Mouse (Mus musculus): ENCODE results near the gene Trim43a. TPM values are rescaled to one million over a fixed set of nuclear protein-coding genes. Genes with fewer than 3 reads are reported as not detected.
A peak's percentile ranks its signal among the peaks of the same experiment; 100 is the strongest.
"Not testable (repeated sequence)": the region's sequence is repeated elsewhere in the genome, so short reads cannot be mapped to it uniquely, and the experiment has no call there.

Trim43a gene
- 1 to 10 TPM in 1 of 2 experiments, under 1 TPM in 1; 0.71 to 1.3 TPM for total RNA-seq (2021)
- long read RNA-seq = 0 reads

DNA sequence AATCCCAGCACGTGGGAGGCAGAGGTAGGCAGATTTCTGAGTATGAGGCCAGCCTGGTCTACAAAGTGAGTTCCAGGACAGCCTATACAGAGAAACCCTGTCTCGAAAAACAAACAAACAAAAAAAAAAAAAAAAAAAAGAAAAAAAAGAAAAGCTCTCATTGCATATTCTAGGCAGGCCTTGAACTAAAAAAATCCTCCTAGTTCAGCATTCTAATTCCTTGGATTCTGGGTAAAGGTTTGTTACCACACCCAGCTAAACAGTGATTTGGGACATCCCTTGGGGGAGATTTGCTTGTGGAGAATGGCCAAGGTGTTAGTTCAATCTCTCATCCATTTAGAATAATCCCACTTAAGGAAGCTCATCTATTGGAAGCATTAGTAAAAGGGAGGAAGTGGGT is at the start of gene Trim43a:
TSS of gene Trim43a (plus strand) at position 301 of the 400 bp plus-strand sequence.
- not testable (repeated sequence) for DNase-seq (ENCODE audit: low spot score in 2 of 2)

DNA sequence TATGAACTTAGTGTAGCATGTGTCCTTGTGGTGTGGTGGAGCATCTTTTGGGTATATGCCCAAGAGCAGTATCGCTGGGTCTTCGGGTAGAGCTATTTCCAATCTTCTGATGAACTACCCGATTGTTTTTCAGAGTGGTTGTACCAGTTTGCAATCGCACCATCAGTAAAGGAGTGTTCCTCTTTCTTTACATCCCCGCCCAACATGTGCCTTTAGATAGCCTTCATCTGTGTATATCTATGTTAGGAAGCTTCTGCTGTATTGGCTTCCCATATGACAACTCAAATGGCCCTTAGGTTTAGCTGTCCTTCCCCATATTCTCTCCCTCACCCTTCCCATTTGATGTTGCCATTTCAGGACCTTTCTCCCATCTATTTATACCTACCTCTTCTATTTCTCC is 46.6 kb upstream of the Trim43a start:
- DNase-seq (ENCODE audit: low spot score in 2 of 2) = no peak

DNA sequence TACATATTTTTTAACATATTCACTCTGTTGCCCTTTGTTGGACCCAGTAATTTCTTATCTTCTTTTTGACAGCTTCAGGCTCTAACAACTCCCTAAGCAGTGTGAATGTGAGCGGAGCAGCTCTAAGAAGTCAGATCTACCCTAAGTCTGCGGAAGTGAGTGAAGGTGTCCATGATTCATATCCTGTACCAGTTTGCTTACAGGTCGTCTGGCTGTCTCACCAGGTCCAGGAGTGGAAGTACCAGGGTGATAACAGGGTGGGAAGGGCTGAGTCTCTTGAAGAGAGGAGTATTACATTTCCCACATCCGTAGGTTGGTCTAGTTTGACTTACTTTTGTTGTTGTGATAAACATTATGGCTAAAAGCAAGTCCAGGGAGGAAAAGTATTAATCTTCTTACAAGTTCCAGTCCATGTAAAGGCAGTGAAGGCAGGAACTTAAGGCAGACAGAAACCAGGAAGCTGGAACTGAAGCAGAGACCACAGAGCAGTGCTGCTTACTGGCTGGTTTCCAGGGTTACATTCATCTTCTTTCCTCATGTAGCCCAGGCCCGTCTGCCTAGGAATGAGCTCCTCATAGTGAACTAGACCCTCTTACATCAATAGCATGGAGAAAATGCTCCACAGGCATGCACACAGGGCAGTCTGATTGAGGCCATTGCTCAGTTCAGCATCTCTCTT is 41.0 kb upstream of the Trim43a start:
- no peak for DNase-seq (ENCODE audit: low spot score in 2 of 2)

DNA sequence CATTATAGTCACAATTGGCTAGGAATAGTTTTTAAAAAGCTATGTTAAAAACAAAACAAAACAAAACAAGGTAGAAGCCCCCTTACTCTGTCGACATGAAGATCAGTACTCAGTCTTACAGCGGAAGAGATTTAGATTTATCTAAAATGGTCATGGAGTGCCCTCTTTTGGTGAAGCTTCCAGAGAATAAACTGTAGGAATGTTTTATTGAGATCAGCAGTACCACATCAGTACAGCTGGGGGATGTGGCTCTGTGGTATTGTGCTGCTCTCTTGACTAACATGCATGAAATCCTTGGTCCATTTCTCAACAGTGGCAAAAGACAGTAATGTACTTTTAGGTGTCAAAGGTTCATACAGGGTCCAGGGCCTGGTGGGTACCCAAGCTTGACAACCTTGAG is 37.9 kb upstream of the Trim43a start:
- DNase-seq (ENCODE audit: low spot score in 2 of 2) = no peak

DNA sequence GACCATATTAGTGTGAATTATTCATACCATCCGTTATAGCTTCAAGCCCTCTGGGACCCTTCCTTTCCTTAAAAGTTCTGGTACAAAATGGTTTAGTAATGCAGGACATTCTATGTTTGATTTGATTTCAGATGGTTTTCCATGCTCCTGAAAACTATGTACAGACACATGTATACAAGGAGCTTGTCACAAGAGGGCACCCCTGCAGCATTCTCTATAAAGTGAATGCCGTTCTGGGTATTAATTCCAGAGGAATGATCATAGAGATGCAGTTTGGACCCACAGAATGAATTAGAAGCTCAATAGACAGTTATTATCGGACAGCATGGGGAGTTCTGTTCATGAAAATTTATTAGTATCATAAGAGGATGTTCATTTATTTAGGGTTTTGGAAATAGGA is 35.2 kb upstream of the Trim43a start:
- DNase-seq (ENCODE audit: low spot score in 2 of 2) = peak in 1 of 2 experiments; percentile 41

DNA sequence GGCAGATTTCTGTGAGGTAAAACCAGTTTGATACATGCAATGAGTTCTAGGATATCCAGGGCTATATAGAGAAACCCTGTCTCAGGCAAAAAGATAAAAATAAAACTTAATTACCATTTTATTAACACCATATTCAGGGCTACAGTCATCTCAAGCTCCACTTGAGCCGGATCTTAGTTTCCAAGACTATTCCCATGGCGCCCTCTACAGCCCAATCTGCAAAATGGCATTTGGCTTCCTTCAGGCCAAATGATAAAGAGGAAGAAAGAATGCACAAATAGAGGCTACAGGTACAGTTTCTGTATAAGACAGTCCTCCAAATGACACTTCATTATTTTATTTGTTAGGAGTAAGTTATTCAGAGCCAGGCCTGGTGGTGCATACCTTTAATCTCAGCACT is 34.5 kb upstream of the Trim43a start:
- DNase-seq (ENCODE audit: low spot score in 2 of 2) = peak in 1 of 2 experiments; percentile 52

DNA sequence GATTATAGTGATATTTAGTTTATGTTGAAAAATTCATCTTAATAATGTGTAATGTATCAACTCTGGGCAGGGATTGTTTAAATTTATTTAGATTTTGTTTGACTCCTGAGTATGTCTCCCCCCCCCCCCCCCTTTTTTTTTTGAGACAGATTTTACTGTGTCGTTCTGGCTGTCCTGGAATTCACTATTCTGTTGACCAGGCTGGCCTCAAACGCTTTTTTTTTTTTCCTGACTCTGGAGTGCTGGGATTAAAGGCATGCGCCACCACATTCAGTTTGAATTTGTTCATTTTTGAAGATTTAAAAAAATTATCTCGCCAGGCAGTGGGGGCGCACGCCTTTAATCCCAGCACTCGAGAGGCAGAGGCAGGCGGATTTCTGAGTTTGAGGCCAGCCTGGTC is 34.0 kb upstream of the Trim43a start:
- DNase-seq (ENCODE audit: low spot score in 2 of 2) = no peak

DNA sequence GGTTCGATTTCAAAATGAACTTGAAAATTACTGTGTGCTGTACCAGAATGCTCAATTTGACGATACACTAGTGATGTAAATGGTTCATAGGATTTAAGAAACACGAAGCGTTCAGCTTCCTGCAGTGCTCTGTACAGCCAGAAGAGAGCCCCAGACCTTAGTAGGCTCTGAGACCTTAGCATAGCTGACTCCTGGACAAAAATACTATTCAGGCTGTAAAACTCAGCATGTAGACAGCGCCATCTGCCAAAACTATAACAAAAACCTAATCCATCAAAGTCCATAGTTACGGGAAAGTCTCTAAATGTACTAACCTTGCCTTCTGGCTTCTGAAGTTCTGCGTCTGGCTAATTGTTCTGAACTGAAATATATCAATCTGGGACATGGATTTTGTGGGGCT is 33.4 kb upstream of the Trim43a start:
- DNase-seq (ENCODE audit: low spot score in 2 of 2) = no peak

DNA sequence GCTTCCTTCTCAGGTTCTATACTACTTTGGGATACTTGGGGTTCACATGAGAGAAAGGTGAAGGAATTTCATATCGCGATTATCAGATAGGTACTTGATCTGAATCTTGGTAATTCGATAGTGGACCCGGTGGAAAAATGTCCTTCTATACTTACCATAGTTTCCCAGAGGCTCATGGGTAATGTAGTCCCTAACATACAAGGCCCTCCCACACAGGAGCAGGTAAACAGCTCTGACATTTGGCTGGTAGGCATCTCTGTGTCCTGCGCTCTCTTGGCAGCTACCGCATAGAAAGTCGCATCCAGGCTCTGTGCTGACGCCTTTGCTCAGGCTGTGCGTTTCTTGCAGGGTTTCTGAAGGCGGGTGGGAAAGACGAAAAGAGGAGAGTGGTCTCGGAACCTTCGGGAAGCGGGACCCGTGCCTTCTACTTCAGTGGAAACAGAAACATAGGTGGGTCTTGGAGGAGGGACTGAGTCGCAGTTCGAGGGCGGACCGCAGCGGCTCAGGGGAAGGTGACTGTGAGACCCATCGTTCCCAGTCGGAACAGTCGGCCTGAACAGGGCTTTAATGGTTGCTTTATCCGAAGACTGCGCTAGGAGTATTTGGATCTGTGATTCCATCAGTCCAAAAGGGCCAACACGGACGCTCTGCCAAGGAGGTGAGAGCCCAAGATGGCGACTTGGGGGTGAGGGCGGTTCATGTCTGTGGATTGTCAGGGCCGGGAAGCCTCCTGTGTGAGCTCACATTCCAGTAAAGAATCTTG is 32.7 kb upstream of the Trim43a start, which contains the start of gene Zfp949:
TSS of gene Zfp949 (plus strand) at position 170 of the 763 bp plus-strand sequence.
- DNase-seq (ENCODE audit: low spot score in 2 of 2) = peak; percentile 62 to 71

DNA sequence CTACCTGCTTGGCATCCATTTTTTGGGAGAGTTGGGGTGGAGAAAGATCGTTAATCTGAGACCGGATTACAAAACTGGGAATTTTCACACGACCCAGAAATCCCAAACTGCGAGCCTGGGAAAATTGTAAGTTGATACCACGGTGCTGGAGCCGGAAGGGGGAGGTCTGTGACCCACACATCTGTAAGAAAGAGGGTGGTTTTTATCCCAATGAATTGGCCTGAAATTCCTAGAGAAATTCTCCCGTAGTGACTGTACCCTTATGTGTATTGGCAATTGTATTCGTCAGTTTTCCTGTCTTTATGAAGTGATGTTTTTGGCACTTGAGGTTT is 32.1 kb upstream of the Trim43a start:
- DNase-seq (ENCODE audit: low spot score in 2 of 2) = peak in 1 of 2 experiments; percentile 25

DNA sequence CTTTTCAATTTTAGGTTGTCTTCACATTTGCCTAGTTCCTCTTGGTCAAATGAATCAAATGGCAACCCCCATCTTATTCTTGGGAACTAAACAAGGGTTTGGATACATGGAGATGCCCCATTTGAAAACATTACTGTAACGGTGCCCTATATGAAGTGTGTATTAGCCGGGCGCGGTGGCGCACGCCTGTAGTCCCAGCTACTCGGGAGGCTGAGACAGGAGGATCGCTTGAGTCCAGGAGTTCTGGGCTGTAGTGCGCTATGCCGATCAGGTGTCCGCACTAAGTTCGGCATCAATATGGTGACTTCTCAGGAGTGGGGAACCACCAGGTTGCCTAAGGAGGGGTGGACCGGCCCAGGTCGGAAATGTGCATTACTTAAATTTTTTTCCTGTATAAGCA is 27.6 kb upstream of the Trim43a start:
- DNase-seq (ENCODE audit: low spot score in 2 of 2) = no peak

DNA sequence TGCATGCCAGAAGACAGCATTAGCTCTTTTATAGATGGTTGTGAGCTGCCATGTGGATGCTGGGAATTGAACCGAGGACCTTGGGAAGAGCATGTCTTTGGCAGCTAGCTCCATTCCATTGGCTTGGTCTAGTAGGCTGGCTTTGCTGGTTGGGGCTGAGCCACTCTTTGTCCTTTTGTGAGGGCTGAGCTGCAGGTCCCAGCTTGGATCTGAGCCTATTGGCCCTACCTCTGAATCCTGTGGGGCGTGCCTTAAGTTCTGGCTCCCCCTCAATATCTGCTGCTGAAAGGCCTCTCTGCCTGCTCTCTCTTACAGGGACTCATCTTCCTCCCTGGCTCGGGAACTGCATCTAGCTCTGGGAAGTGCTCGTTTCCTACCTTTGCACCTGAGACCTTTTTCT is 22.5 kb upstream of the Trim43a start:
- no peak for DNase-seq (ENCODE audit: low spot score in 2 of 2)

DNA sequence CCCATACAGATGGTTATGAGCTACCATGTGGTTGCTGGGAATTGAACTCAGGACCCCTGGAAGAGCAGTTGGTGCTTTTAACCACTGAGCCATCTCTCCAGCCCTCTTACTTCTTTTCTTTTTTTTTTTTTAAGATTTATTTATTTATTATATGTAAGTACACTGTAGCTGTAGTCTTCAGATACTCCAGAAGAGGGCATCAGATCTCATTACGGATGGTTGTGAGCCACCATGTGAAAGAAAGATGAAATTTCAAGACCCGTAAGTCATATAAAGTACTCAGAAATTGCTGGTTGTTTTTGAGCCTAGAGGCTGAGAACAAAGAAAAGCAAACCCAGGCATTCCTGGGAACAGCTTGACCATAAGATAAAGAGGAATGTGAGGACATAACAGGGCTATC is 19.2 kb upstream of the Trim43a start:
- not testable (repeated sequence) for DNase-seq (ENCODE audit: low spot score in 2 of 2)

DNA sequence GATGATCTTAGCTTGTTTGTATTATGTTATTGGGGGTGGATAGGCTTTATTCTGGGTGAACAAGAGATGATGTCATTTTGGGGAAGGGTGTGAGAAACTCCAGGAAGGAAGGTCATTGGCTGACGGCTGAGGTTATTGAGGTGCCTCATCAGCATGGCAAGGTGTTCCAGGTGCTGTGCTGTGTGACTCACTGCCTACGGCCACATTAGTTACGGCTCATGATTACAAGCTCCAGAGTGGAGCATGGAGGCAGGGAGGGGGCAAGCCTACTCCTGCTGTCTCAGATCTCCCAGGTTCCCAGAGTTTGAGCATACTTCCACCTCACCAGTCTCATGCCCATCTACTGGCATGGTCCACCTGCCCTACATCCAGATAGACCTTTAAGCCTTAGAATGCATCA is 10.2 kb upstream of the Trim43a start:
- DNase-seq (ENCODE audit: low spot score in 2 of 2) = not testable (repeated sequence)

DNA sequence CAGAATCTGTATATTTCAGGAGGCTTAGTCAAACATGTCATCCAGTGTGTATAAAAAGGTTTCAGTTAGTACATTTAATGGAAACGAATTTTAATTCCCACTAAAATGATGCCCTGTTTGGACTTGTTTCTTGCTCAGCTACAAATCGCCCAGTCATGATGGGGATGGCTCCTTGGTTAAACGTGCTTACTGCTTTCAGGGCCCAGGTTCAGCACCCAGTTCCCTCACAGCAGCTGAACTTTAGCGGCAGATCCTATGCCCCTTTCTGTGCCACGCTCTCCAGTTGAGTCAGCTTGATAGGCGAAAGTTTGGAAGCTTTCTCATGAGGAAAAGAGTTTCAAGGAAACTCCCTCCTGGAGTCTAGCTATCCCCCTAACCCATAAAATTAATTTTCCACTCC is 13.0 kb downstream of the Trim43a start:
- not testable (repeated sequence) for DNase-seq (ENCODE audit: low spot score in 2 of 2)

DNA sequence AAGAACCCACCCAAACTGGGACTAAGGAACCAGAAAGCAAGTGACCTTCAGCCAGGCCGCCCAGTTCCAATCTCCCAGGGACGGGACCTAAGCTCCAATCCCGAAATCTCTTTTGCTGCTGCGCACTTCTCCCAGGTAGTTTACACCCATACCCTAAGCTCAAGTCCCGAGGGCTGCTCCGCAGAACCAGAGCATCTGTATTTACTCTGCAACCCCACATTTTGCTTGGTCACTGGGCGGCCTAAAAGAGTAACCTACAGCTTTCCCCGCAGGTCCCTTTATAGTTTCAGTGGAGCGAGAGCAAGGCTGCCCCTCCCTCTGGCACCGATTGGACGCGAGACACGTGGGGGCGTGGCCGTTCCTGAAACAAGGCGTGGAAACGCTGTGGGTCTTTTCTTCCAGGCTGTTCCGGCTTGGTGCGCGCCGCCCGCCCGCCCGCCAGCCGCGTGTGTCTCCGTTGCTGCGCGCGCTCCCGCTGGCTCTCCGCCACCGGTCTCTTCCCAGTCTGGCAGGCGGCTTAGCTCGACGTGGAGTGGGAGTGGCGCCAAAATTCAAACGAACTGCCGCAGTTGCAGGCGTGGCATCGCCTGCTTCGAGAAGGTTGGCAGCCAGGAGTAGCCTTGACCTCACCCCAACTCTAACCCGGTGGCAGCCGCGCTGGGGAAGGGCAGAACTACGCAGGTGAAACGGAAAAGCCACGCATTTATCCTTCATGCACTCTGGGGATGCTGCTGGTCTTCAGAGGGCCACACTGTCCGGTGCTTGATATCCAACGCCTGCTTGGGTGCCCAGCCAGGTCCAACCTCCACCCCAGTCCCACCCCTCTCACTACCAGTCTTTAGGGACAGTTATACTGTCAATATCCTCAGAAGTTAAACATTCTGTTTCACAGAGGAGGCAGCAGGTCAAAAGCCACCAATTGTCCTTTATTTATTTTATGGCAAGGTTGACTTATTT is 18.8 kb downstream of the Trim43a start:
- peak; percentile 100 for DNase-seq (ENCODE audit: low spot score in 2 of 2)

DNA sequence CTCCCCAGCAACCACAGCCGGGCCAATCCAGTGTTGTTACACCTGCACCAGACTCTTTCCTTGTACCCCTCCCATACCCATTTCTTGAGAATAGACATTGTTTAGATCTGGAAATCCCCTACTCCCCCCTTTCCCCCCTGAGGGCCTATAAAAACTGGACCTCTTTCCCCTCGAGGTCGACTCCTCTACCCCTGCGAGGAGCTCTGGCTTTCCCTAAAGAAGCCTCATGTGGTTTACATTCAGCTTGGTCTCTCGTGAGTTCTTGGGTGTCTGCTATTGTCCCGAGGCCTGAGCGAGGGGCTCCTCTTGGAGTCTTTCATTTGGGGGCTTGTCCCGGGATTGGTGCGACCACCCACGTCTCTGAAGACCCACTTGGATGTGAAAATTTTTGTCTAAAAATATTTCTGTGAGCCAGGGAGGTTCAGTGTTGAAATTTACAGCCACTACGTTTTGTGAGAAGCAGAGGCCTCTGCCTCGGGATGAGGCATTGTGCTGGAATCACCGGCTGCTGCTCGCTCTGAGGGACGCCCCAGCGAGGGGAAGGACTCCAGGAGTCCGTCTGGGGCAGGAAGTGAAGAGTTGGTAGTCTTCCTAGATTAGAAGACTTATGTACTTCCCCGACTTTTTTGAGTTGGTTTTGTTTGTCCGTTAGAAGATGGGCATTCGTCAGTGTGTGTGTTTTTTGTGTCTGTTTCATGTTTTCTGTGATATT is 45.3 kb downstream of the Trim43a start:
- not testable (repeated sequence) for DNase-seq (ENCODE audit: low spot score in 2 of 2)

DNA sequence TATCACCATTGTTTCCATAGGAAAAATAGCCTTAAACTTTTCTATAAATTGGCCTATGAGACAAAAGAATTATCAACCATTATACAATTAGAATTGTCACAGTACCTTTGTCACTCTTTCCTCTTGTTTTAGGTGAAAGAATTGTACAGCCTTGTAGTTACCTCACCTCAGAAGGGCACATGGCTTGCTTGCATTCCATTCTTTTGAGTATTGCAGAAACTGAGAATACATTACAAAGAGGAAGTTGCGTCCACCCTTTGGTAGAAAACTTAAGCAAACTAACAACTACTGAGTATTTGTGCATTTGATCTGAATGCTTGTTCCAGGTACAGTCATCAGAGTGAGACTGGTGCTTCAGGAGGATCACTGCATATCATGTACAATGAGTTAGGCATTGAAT is 57.4 kb downstream of the Trim43a start:
- not testable (repeated sequence) for DNase-seq (ENCODE audit: low spot score in 2 of 2)
